Mouse (Mus musculus) cerebellum, postnatal 4 days (tissue): ENCODE measurements at regions not wholly inside any gene's neighbourhood (a gene's known extent, or its start where the extent isn't known, plus 50 kb on each side); places are given as distances from the start of the nearest gene placed in this dataset.
"Not testable (repeated sequence)": the region's sequence is repeated elsewhere in the genome, so short reads cannot be mapped to it uniquely, and the experiment has no call there.

Experiments
- DNase-seq, 2 experiments: peaks; one replicate each; pipeline ENCODE4 v3.0.0; 2022; ENCODE audit warnings: low spot score in 2 of 2, mixed read lengths in 1 of 2

- DNase-seq, result no peak
Measured at GRCm38 (mm10) chr15:42073486-42073885, 1939.3 kb downstream of the 9330182O14Rik start.

GRCm38 (mm10) chr15:42082436-42082835 lies 1948.3 kb downstream of the 9330182O14Rik start:
- no peak for DNase-seq

GRCm38 (mm10) chr15:42100730-42101129 lies 1966.6 kb downstream of the 9330182O14Rik start:
- DNase-seq, result no peak

GRCm38 (mm10) chr15:42104816-42105215 lies 1970.7 kb downstream of the 9330182O14Rik start:
- DNase-seq, result no peak

- DNase-seq, result no peak
Measured at GRCm38 (mm10) chr15:42107106-42107505, 1972.9 kb downstream of the 9330182O14Rik start.

GRCm38 (mm10) chr15:42111811-42112210 lies 1977.6 kb downstream of the 9330182O14Rik start:
- DNase-seq, result peak in 1 of 2 experiments; percentile 2

GRCm38 (mm10) chr15:42127471-42127870 lies 1993.3 kb downstream of the 9330182O14Rik start:
- no peak for DNase-seq

- DNase-seq, result no peak
Measured at GRCm38 (mm10) chr15:42128976-42129375, 1994.8 kb downstream of the 9330182O14Rik start.

- no peak for DNase-seq
Measured at GRCm38 (mm10) chr15:42166546-42166945, 2032.4 kb downstream of the 9330182O14Rik start.

GRCm38 (mm10) chr15:42177766-42178165 lies 2043.6 kb downstream of the 9330182O14Rik start:
- not testable (repeated sequence) for DNase-seq

GRCm38 (mm10) chr15:42207187-42207846 lies 2073.2 kb downstream of the 9330182O14Rik start:
- peak in 1 of 2 experiments; percentile 12 for DNase-seq

- no peak for DNase-seq
Measured at GRCm38 (mm10) chr15:42219496-42219895, 2085.3 kb downstream of the 9330182O14Rik start.

GRCm38 (mm10) chr15:42220005-42220404 lies 2085.8 kb downstream of the 9330182O14Rik start:
- no peak for DNase-seq

- no peak for DNase-seq
Measured at GRCm38 (mm10) chr15:42225006-42225405, 2090.8 kb downstream of the 9330182O14Rik start.

GRCm38 (mm10) chr15:42231692-42232091 lies 2097.5 kb downstream of the 9330182O14Rik start:
- no peak for DNase-seq

GRCm38 (mm10) chr15:42246812-42247211 lies 2112.6 kb downstream of the 9330182O14Rik start:
- no peak for DNase-seq

GRCm38 (mm10) chr15:42252730-42253330 lies 2118.7 kb downstream of the 9330182O14Rik start:
- DNase-seq, result no peak

- no peak for DNase-seq
Measured at GRCm38 (mm10) chr15:42256343-42256742, 2122.2 kb downstream of the 9330182O14Rik start.

- DNase-seq, result no peak
Measured at GRCm38 (mm10) chr15:42275117-42275516, 2141.0 kb downstream of the 9330182O14Rik start.

- DNase-seq, result no peak
Measured at GRCm38 (mm10) chr15:42277247-42277646, 2143.1 kb downstream of the 9330182O14Rik start.

GRCm38 (mm10) chr15:42280810-42281209 lies 2146.6 kb downstream of the 9330182O14Rik start:
- DNase-seq, result no peak

GRCm38 (mm10) chr15:42296406-42296805 lies 2162.2 kb downstream of the 9330182O14Rik start:
- DNase-seq, result no peak

GRCm38 (mm10) chr15:42297430-42297829 lies 2163.3 kb downstream of the 9330182O14Rik start:
- DNase-seq, result no peak
